Mouse (Mus musculus): ENCODE measurements around the gene Mcm3.

- TF ChIP-seq CTCF (IDR thresholded peaks at IDR 0.05; ENCODE audit: low read depth), result no peak
- TF ChIP-seq EP300 (optimal IDR thresholded peaks at IDR 0.05), result no peak
These were observed 3.8 kb upstream of the Mcm3 start for GRCm38 (mm10) chr1:20823906-20824305.

Data from stomach, postnatal 0 days (tissue).